Mouse (Mus musculus): Measurements from ENCODE around the gene Pou2f2. TPM values are rescaled to one million over a fixed set of nuclear protein-coding genes. Genes with fewer than 3 reads are reported as not detected.

The Pou2f2 gene
- polyA plus RNA-seq, 1 experiment, result 0.52 TPM

GRCm38 (mm10) chr7:25133092-25134049, 46.2 kb downstream of the Pou2f2 start:
- H3K4me1 ChIP-seq (ENCODE audit: control insufficient read depth, insufficient read depth, insufficient read length, low read length), result no peaks in the 10 kb centered on the region
- H3K4me3 ChIP-seq (ENCODE audit: insufficient read depth, low read depth, low read length), result no peak overlapping the region
- no peak overlapping the region for H3K27ac ChIP-seq (replicated peaks; ENCODE audit: low read depth, low read length)

GRCm38 (mm10) chr7:25132318-25132960, 47.1 kb downstream of the Pou2f2 start:
- Histone ChIP-seq H3K4me3 (ENCODE audit: insufficient read depth, low read depth, low read length) (peak overlapping the region; percentile 47), H3K4me1 (ENCODE audit: control insufficient read depth, insufficient read depth, insufficient read length, low read length) (no peaks in the 10 kb centered on the region), H3K27ac (replicated peaks; ENCODE audit: low read depth, low read length) (no peak overlapping the region)

- no peak overlapping the region for H3K27ac ChIP-seq (replicated peaks; ENCODE audit: low read depth, low read length)
- H3K4me1 ChIP-seq (ENCODE audit: control insufficient read depth, insufficient read depth, insufficient read length, low read length), result no peaks in the 10 kb centered on the region
- H3K4me3 ChIP-seq (ENCODE audit: insufficient read depth, low read depth, low read length), result peak overlapping the region; percentile 47
Observed at GRCm38 (mm10) chr7:25131247-25131646, 48.3 kb downstream of the Pou2f2 start.

- no peaks in the 10 kb centered on the region for H3K4me1 ChIP-seq (ENCODE audit: control insufficient read depth, insufficient read depth, insufficient read length, low read length)
- H3K4me3 ChIP-seq (ENCODE audit: insufficient read depth, low read depth, low read length), result 0 out of 2 replicates have a peak overlapping the region, but pooled peaks have one; percentile 9
- no peak overlapping the region for H3K27ac ChIP-seq (replicated peaks; ENCODE audit: low read depth, low read length)
Observed at GRCm38 (mm10) chr7:25130565-25130964, 49.0 kb downstream of the Pou2f2 start.

GRCm38 (mm10) chr7:25129390-25129979, 50.0 kb downstream of the Pou2f2 start:
- H3K4me1 ChIP-seq (ENCODE audit: control insufficient read depth, insufficient read depth, insufficient read length, low read length), result no peaks in the 10 kb centered on the region
- H3K27ac ChIP-seq (replicated peaks; ENCODE audit: low read depth, low read length), result peak overlapping the region; percentile 62
- 0 out of 2 replicates have a peak overlapping the region, but pooled peaks have one; percentile 12 for H3K4me3 ChIP-seq (ENCODE audit: insufficient read depth, low read depth, low read length)

GRCm38 (mm10) chr7:25127971-25128370, 51.6 kb downstream of the Pou2f2 start:
- Histone ChIP-seq H3K4me1 (ENCODE audit: control insufficient read depth, insufficient read depth, insufficient read length, low read length) (no peaks in the 10 kb centered on the region), H3K4me3 (ENCODE audit: insufficient read depth, low read depth, low read length) (no peak overlapping the region), H3K27ac (replicated peaks; ENCODE audit: low read depth, low read length) (no peak overlapping the region)

GRCm38 (mm10) chr7:25125716-25126281, 53.7 kb downstream of the Pou2f2 start:
- no peaks in the 10 kb centered on the region for H3K4me1 ChIP-seq (ENCODE audit: control insufficient read depth, insufficient read depth, insufficient read length, low read length)
- no peak overlapping the region for H3K27ac ChIP-seq (replicated peaks; ENCODE audit: low read depth, low read length)
- no peak overlapping the region for H3K4me3 ChIP-seq (ENCODE audit: insufficient read depth, low read depth, low read length)

- Histone ChIP-seq H3K4me3 (ENCODE audit: insufficient read depth, low read depth, low read length) (no peak overlapping the region), H3K27ac (replicated peaks; ENCODE audit: low read depth, low read length) (no peak overlapping the region), H3K4me1 (ENCODE audit: control insufficient read depth, insufficient read depth, insufficient read length, low read length) (peaks cover 2% of the 10 kb centered on the region; the same call in 1 of the 2 replicates)
Observed at GRCm38 (mm10) chr7:25121240-25121786, 58.2 kb downstream of the Pou2f2 start.

- Histone ChIP-seq H3K27ac (replicated peaks; ENCODE audit: low read depth, low read length) (peak overlapping the region; percentile 24; the same call in 1 of the 2 replicates), H3K4me1 (ENCODE audit: control insufficient read depth, insufficient read depth, insufficient read length, low read length) (peaks cover 2% of the 10 kb centered on the region; the same call in 1 of the 2 replicates), H3K4me3 (ENCODE audit: insufficient read depth, low read depth, low read length) (no peak overlapping the region; the same call in 1 of the 2 replicates)
Observed at GRCm38 (mm10) chr7:25120061-25120834, 59.3 kb downstream of the Pou2f2 start.

- no peak overlapping the region for H3K27ac ChIP-seq (replicated peaks; ENCODE audit: low read depth, low read length)
- no peak overlapping the region for H3K4me3 ChIP-seq (ENCODE audit: insufficient read depth, low read depth, low read length)
- H3K4me1 ChIP-seq (ENCODE audit: control insufficient read depth, insufficient read depth, insufficient read length, low read length), result no peaks in the 10 kb centered on the region
Observed at GRCm38 (mm10) chr7:25112956-25113603, 66.4 kb downstream of the Pou2f2 start.

GRCm38 (mm10) chr7:25112178-25112955, 67.2 kb downstream of the Pou2f2 start:
- Histone ChIP-seq H3K4me3 (ENCODE audit: insufficient read depth, low read depth, low read length) (no peak overlapping the region), H3K27ac (replicated peaks; ENCODE audit: low read depth, low read length) (no peak overlapping the region), H3K4me1 (ENCODE audit: control insufficient read depth, insufficient read depth, insufficient read length, low read length) (no peaks in the 10 kb centered on the region)

- Histone ChIP-seq H3K27ac (replicated peaks; ENCODE audit: low read depth, low read length) (no peak overlapping the region), H3K4me3 (ENCODE audit: insufficient read depth, low read depth, low read length) (no peak overlapping the region), H3K4me1 (ENCODE audit: control insufficient read depth, insufficient read depth, insufficient read length, low read length) (no peaks in the 10 kb centered on the region)
Observed at GRCm38 (mm10) chr7:25110336-25110735, 69.2 kb downstream of the Pou2f2 start.

GRCm38 (mm10) chr7:25109355-25109754, 70.2 kb downstream of the Pou2f2 start:
- Histone ChIP-seq H3K4me1 (ENCODE audit: control insufficient read depth, insufficient read depth, insufficient read length, low read length) (no peaks in the 10 kb centered on the region), H3K27ac (replicated peaks; ENCODE audit: low read depth, low read length) (no peak overlapping the region), H3K4me3 (ENCODE audit: insufficient read depth, low read depth, low read length) (no peak overlapping the region)

All from brown adipose tissue, adult 24 weeks (tissue).